Mouse (Mus musculus): ENCODE results near the gene Dcps. TPM values are rescaled to one million over a fixed set of nuclear protein-coding genes. Genes with fewer than 3 reads are reported as not detected.

The Dcps gene
- polyA plus RNA-seq, 1 experiment from 2014 or later = 92.0 TPM

- ATAC-seq (ENCODE audit: insufficient read depth, low FRiP score, low TSS enrichment) = peak; percentile 62; the same call in 1 of the 2 replicates
Observed at GRCm38 (mm10) chr9:35166144-35166797, 9.6 kb downstream of the Dcps start.

GRCm38 (mm10) chr9:35164142-35164874, 11.6 kb downstream of the Dcps start:
- Histone ChIP-seq H3K36me3 (ENCODE audit: control insufficient read depth, insufficient read depth, low read length) (no peaks in the 10 kb centered on the region), H3K4me1 (ENCODE audit: control insufficient read depth, insufficient read depth, low read length) (0 out of 2 replicates have a peak, but pooled peaks cover 2% of the 10 kb centered on the region), H3K4me3 (ENCODE audit: low read depth, low read length) (no peak overlapping the region), H3K9ac (ENCODE audit: low read length) (no peak overlapping the region), H3K9me3 (ENCODE audit: control insufficient read depth, low read length) (no peaks in the 10 kb centered on the region), H3K4me2 (ENCODE audit: low read depth) (no peak overlapping the region), H3K27me3 (ENCODE audit: control insufficient read depth, insufficient read depth, low read length) (no peaks in the 10 kb centered on the region), H3K27ac (ENCODE audit: low read depth, low read length) (no peak overlapping the region)
- ATAC-seq (ENCODE audit: insufficient read depth, low FRiP score, low TSS enrichment) (no peak), DNase-seq (ENCODE audit: low spot score) (no peak)
- 86% methylated on average over 5 of the region's 5 CpGs for WGBS

More at GRCm38 (mm10) chr9:35166144-35166797, 9.6 kb downstream of the Dcps start:
- no peak overlapping the region for H3K9ac ChIP-seq (ENCODE audit: low read length)
- H3K4me1 ChIP-seq (ENCODE audit: control insufficient read depth, insufficient read depth, low read length) = 0 out of 2 replicates have a peak, but pooled peaks cover 2% of the 10 kb centered on the region
- H3K9me3 ChIP-seq (ENCODE audit: control insufficient read depth, low read length) = no peaks in the 10 kb centered on the region
- H3K36me3 ChIP-seq (ENCODE audit: control insufficient read depth, insufficient read depth, low read length) = no peaks in the 10 kb centered on the region
- no peak for DNase-seq (ENCODE audit: low spot score)
- no peak overlapping the region for H3K4me2 ChIP-seq (ENCODE audit: low read depth)
- 41% methylated on average over 3 of the region's 3 CpGs for WGBS
- H3K4me3 ChIP-seq (ENCODE audit: low read depth, low read length) = no peak overlapping the region
- H3K27ac ChIP-seq (ENCODE audit: low read depth, low read length) = no peak overlapping the region
- no peaks in the 10 kb centered on the region for H3K27me3 ChIP-seq (ENCODE audit: control insufficient read depth, insufficient read depth, low read length)

GRCm38 (mm10) chr9:35163011-35163690, 12.7 kb downstream of the Dcps start:
- no peak for ATAC-seq (ENCODE audit: insufficient read depth, low FRiP score, low TSS enrichment)
- no peak overlapping the region for H3K4me3 ChIP-seq (ENCODE audit: low read depth, low read length)
- H3K4me2 ChIP-seq (ENCODE audit: low read depth) = no peak overlapping the region
- no peaks in the 10 kb centered on the region for H3K9me3 ChIP-seq (ENCODE audit: control insufficient read depth, low read length)
- no peak for DNase-seq (ENCODE audit: low spot score)
- no peak overlapping the region for H3K27ac ChIP-seq (ENCODE audit: low read depth, low read length)
- no peak overlapping the region for H3K9ac ChIP-seq (ENCODE audit: low read length)
- WGBS = 93% methylated on average over 11 of the region's 11 CpGs
- H3K36me3 ChIP-seq (ENCODE audit: control insufficient read depth, insufficient read depth, low read length) = no peaks in the 10 kb centered on the region
- H3K27me3 ChIP-seq (ENCODE audit: control insufficient read depth, insufficient read depth, low read length) = no peaks in the 10 kb centered on the region
- H3K4me1 ChIP-seq (ENCODE audit: control insufficient read depth, insufficient read depth, low read length) = 0 out of 2 replicates have a peak, but pooled peaks cover 2% of the 10 kb centered on the region

GRCm38 (mm10) chr9:35161721-35162120, 14.1 kb downstream of the Dcps start:
- Histone ChIP-seq H3K4me2 (ENCODE audit: low read depth) (no peak overlapping the region), H3K4me3 (ENCODE audit: low read depth, low read length) (no peak overlapping the region), H3K36me3 (ENCODE audit: control insufficient read depth, insufficient read depth, low read length) (no peaks in the 10 kb centered on the region), H3K9me3 (ENCODE audit: control insufficient read depth, low read length) (no peaks in the 10 kb centered on the region), H3K27ac (ENCODE audit: low read depth, low read length) (no peak overlapping the region), H3K9ac (ENCODE audit: low read length) (no peak overlapping the region), H3K4me1 (ENCODE audit: control insufficient read depth, insufficient read depth, low read length) (no peaks in the 10 kb centered on the region), H3K27me3 (ENCODE audit: control insufficient read depth, insufficient read depth, low read length) (no peaks in the 10 kb centered on the region)
- WGBS = 91% methylated on average over 7 of the region's 7 CpGs
- no peak for DNase-seq (ENCODE audit: low spot score)
- no peak for ATAC-seq (ENCODE audit: insufficient read depth, low FRiP score, low TSS enrichment)

GRCm38 (mm10) chr9:35160662-35161061, 15.2 kb downstream of the Dcps start:
- Histone ChIP-seq H3K36me3 (ENCODE audit: control insufficient read depth, insufficient read depth, low read length) (no peaks in the 10 kb centered on the region), H3K27ac (ENCODE audit: low read depth, low read length) (no peak overlapping the region), H3K9me3 (ENCODE audit: control insufficient read depth, low read length) (no peaks in the 10 kb centered on the region), H3K4me1 (ENCODE audit: control insufficient read depth, insufficient read depth, low read length) (no peaks in the 10 kb centered on the region), H3K4me3 (ENCODE audit: low read depth, low read length) (no peak overlapping the region), H3K9ac (ENCODE audit: low read length) (no peak overlapping the region), H3K4me2 (ENCODE audit: low read depth) (no peak overlapping the region), H3K27me3 (ENCODE audit: control insufficient read depth, insufficient read depth, low read length) (no peaks in the 10 kb centered on the region)
- 82% methylated on average over 2 of the region's 2 CpGs for WGBS
- DNase-seq (ENCODE audit: low spot score) (no peak), ATAC-seq (ENCODE audit: insufficient read depth, low FRiP score, low TSS enrichment) (no peak)

- Histone ChIP-seq H3K9me3 (ENCODE audit: control insufficient read depth, low read length) (no peaks in the 10 kb centered on the region), H3K9ac (ENCODE audit: low read length) (no peak overlapping the region), H3K27ac (ENCODE audit: low read depth, low read length) (no peak overlapping the region), H3K27me3 (ENCODE audit: control insufficient read depth, insufficient read depth, low read length) (no peaks in the 10 kb centered on the region), H3K4me3 (ENCODE audit: low read depth, low read length) (no peak overlapping the region), H3K4me2 (ENCODE audit: low read depth) (no peak overlapping the region), H3K4me1 (ENCODE audit: control insufficient read depth, insufficient read depth, low read length) (no peaks in the 10 kb centered on the region), H3K36me3 (ENCODE audit: control insufficient read depth, insufficient read depth, low read length) (no peaks in the 10 kb centered on the region)
- 87% methylated on average over 3 of the region's 3 CpGs for WGBS
- no peak for DNase-seq (ENCODE audit: low spot score)
- ATAC-seq (ENCODE audit: insufficient read depth, low FRiP score, low TSS enrichment) = no peak
Observed at GRCm38 (mm10) chr9:35158477-35158876, 17.4 kb downstream of the Dcps start.

- Histone ChIP-seq H3K9ac (ENCODE audit: low read length) (no peak overlapping the region), H3K4me3 (ENCODE audit: low read depth, low read length) (no peak overlapping the region), H3K27me3 (ENCODE audit: control insufficient read depth, insufficient read depth, low read length) (no peaks in the 10 kb centered on the region), H3K27ac (ENCODE audit: low read depth, low read length) (no peak overlapping the region), H3K9me3 (ENCODE audit: control insufficient read depth, low read length) (no peaks in the 10 kb centered on the region), H3K4me1 (ENCODE audit: control insufficient read depth, insufficient read depth, low read length) (no peaks in the 10 kb centered on the region), H3K4me2 (ENCODE audit: low read depth) (no peak overlapping the region), H3K36me3 (ENCODE audit: control insufficient read depth, insufficient read depth, low read length) (no peaks in the 10 kb centered on the region)
- ATAC-seq (ENCODE audit: insufficient read depth, low FRiP score, low TSS enrichment) (no peak), DNase-seq (ENCODE audit: low spot score) (no peak)
- 90% methylated on average over 4 of the region's 4 CpGs for WGBS
Observed at GRCm38 (mm10) chr9:35156862-35157261, 19.0 kb downstream of the Dcps start.

GRCm38 (mm10) chr9:35156002-35156710, 19.7 kb downstream of the Dcps start:
- H3K4me3 ChIP-seq (ENCODE audit: low read depth, low read length) = no peak overlapping the region
- DNase-seq (ENCODE audit: low spot score) (no peak), ATAC-seq (ENCODE audit: insufficient read depth, low FRiP score, low TSS enrichment) (no peak)
- no peaks in the 10 kb centered on the region for H3K36me3 ChIP-seq (ENCODE audit: control insufficient read depth, insufficient read depth, low read length)
- H3K4me2 ChIP-seq (ENCODE audit: low read depth) = no peak overlapping the region
- H3K27me3 ChIP-seq (ENCODE audit: control insufficient read depth, insufficient read depth, low read length) = no peaks in the 10 kb centered on the region
- no peak overlapping the region for H3K27ac ChIP-seq (ENCODE audit: low read depth, low read length)
- no peaks in the 10 kb centered on the region for H3K4me1 ChIP-seq (ENCODE audit: control insufficient read depth, insufficient read depth, low read length)
- no peak overlapping the region for H3K9ac ChIP-seq (ENCODE audit: low read length)
- WGBS = 89% methylated on average over 5 of the region's 5 CpGs
- H3K9me3 ChIP-seq (ENCODE audit: control insufficient read depth, low read length) = no peaks in the 10 kb centered on the region

All from neural tube, embryonic 11.5 days (tissue).